Mouse (Mus musculus): ENCODE results near the gene Opn1sw. TPM values are rescaled to one million over a fixed set of nuclear protein-coding genes. Genes with fewer than 3 reads are reported as not detected.

The Opn1sw gene
- polyA plus RNA-seq, 1 experiment from 2014 or later = 1.1 TPM

Small RNA genes lying within 50 kb of the gene (microRNA-seq; reads per million reads assigned to microRNA genes)
- gene Gm26220 (not detected), gene Gm44354 (0.50 reads per million)

Other genes with a start within 250 kb of the Opn1sw start
- 28.3 and 29.4 TPM in 2 replicates for gene Rbm28, start 223.5 kb downstream of the Opn1sw start, polyA plus RNA-seq (2015; fragmentation: Nextera tagmentation; extraction: Ambion mirVana)
- 0.30 and 0.31 TPM in 2 replicates for gene Prrt4, start 208.9 kb downstream of the Opn1sw start, polyA plus RNA-seq (2015; fragmentation: Nextera tagmentation; extraction: Ambion mirVana)
- 43.4 and 43.7 TPM in 2 replicates for gene Impdh1, start 172.1 kb downstream of the Opn1sw start, polyA plus RNA-seq (2015; fragmentation: Nextera tagmentation; extraction: Ambion mirVana)
- 32.6 and 34.2 TPM in 2 replicates for gene Hilpda, start 116.0 kb downstream of the Opn1sw start, polyA plus RNA-seq (2015; fragmentation: Nextera tagmentation; extraction: Ambion mirVana)
- gene Fam71f2, start 108.9 kb downstream of the Opn1sw start, polyA plus RNA-seq (2015; fragmentation: Nextera tagmentation; extraction: Ambion mirVana) = 0.28 and 0.31 TPM in 2 replicates
- gene Fam71f1, start 69.3 kb downstream of the Opn1sw start, polyA plus RNA-seq (2015; fragmentation: Nextera tagmentation; extraction: Ambion mirVana) = not detected in 2 replicates
- gene Calu, start 40.4 kb downstream of the Opn1sw start, polyA plus RNA-seq (2015; fragmentation: Nextera tagmentation; extraction: Ambion mirVana) = 391 and 420 TPM in 2 replicates
- 14.4 and 15.4 TPM in 2 replicates for gene Ccdc136, start 7.8 kb upstream of the Opn1sw start, polyA plus RNA-seq (2015; fragmentation: Nextera tagmentation; extraction: Ambion mirVana)
- gene Flnc, start 44.8 kb upstream of the Opn1sw start, polyA plus RNA-seq (2015; fragmentation: Nextera tagmentation; extraction: Ambion mirVana) = 15.8 and 21.8 TPM in 2 replicates
- gene Atp6v1f, start 79.2 kb upstream of the Opn1sw start, polyA plus RNA-seq (2015; fragmentation: Nextera tagmentation; extraction: Ambion mirVana) = 228 and 239 TPM in 2 replicates
- gene Atp6v1fnb, start 83.0 kb upstream of the Opn1sw start, polyA plus RNA-seq (2015; fragmentation: Nextera tagmentation; extraction: Ambion mirVana) = not detected in 2 replicates
- gene Kcp, start 119.5 kb upstream of the Opn1sw start, polyA plus RNA-seq (2015; fragmentation: Nextera tagmentation; extraction: Ambion mirVana) = 16.9 TPM in 2 replicates
- gene Irf5, start 138.2 kb upstream of the Opn1sw start, polyA plus RNA-seq (2015; fragmentation: Nextera tagmentation; extraction: Ambion mirVana) = 14.0 and 14.2 TPM in 2 replicates
- 75.1 and 84.9 TPM in 2 replicates for gene Tnpo3, start 221.4 kb upstream of the Opn1sw start, polyA plus RNA-seq (2015; fragmentation: Nextera tagmentation; extraction: Ambion mirVana)